In genomic region chr1:64576732-64577131, GRCm38 (mm10) we compare ENCODE assay signal across 19 mouse cellular contexts.
"Had no signal": no experiment of that assay in that cellular context is flagged by ENCODE, and none has a peak within 500 bp of the region (broad histone marks: within the 10 kb centered on the region; RNA-seq: fewer than 3 reads in every experiment).

No protein-coding gene starts in this region.

- H3K27ac ChIP-seq: midbrain, embryonic 10.5 days; midbrain, embryonic 13.5 days; midbrain, embryonic 15.5 days; neural tube, embryonic 13.5 days; neural tube, embryonic 15.5 days; stomach, embryonic 15.5 days; stomach, postnatal 0 days had no signal

- ATAC-seq: midbrain, embryonic 13.5 days; midbrain, embryonic 15.5 days had no signal

- H3K4me3 ChIP-seq: midbrain, embryonic 10.5 days; midbrain, embryonic 13.5 days; midbrain, embryonic 15.5 days; myocyte; neural tube, embryonic 13.5 days; neural tube, embryonic 15.5 days; stomach, embryonic 15.5 days had no signal

- DNase-seq: lung, adult 18-20 months; lung, embryonic 14.5 days; lung, postnatal 10 days; lung, postnatal 4 days; retina, postnatal 1 day; right cerebral cortex, adult 18-20 months; right cerebral cortex, postnatal 25 days; right cerebral cortex, postnatal 4 days; thymus, adult 2 months; thymus, postnatal 25 days; thymus, postnatal 4 days had no signal

- H3K4me1 ChIP-seq: midbrain, embryonic 10.5 days; midbrain, embryonic 13.5 days; midbrain, embryonic 15.5 days; neural tube, embryonic 13.5 days; neural tube, embryonic 15.5 days; stomach, embryonic 15.5 days had no signal

- H3K9me3 ChIP-seq: midbrain, embryonic 10.5 days; midbrain, embryonic 13.5 days; midbrain, embryonic 15.5 days; neural tube, embryonic 13.5 days; neural tube, embryonic 15.5 days; stomach, embryonic 15.5 days had no signal

- H3K9ac ChIP-seq: lung, embryonic 14.5 days; midbrain, embryonic 13.5 days; midbrain, embryonic 15.5 days; neural tube, embryonic 13.5 days; neural tube, embryonic 15.5 days; stomach, embryonic 15.5 days had no signal

- H3K4me2 ChIP-seq: lung, embryonic 14.5 days; midbrain, embryonic 13.5 days; midbrain, embryonic 15.5 days; neural tube, embryonic 13.5 days; neural tube, embryonic 15.5 days; stomach, embryonic 15.5 days had no signal

- H3K27me3 ChIP-seq: midbrain, embryonic 13.5 days; midbrain, embryonic 15.5 days; neural tube, embryonic 13.5 days; neural tube, embryonic 15.5 days; stomach, embryonic 15.5 days had no signal
